Mouse (Mus musculus) forebrain, embryonic 12.5 days (tissue): Measurements from ENCODE around the gene Gckr. TPM values are rescaled to one million over a fixed set of nuclear protein-coding genes. Genes with fewer than 3 reads are reported as not detected.
A peak's percentile ranks its signal among the peaks of the same experiment; 100 is the strongest.

ENCODE experiments used
- ATAC-seq: fragments of 200-750 bp; cut with Nextera tagmentation; 2 replicates; pipeline ENCODE4 v1.8.0; 2017; ENCODE audit warnings: moderate TSS enrichment; ENCODE audit not compliant: low FRiP score
- H3K27ac ChIP-seq: fragments of 300-500 bp; sonication (generic); 2 replicates; pipeline ENCODE4 v1.5.1; 2016; ENCODE audit warnings: mild to moderate bottlenecking
- H3K27me3 ChIP-seq: fragments of 300-500 bp; sonication (generic); 2 replicates; pipeline ENCODE4 v1.6.1; 2016; ENCODE audit warnings: mild to moderate bottlenecking
- H3K36me3 ChIP-seq: fragments of 300-500 bp; sonication (generic); replicated peaks from 2 replicates; pipeline ENCODE4 v1.6.1; 2016; ENCODE audit warnings: mild to moderate bottlenecking
- H3K4me1 ChIP-seq: fragments of 300-500 bp; sonication (generic); 2 replicates; pipeline ENCODE4 v1.6.1; 2016
- H3K4me2 ChIP-seq: fragments of 300-500 bp; sonication (generic); 2 replicates; pipeline ENCODE4 v1.6.1; 2016; ENCODE audit warnings: mild to moderate bottlenecking, moderate library complexity
- H3K4me3 ChIP-seq: fragments of 300-500 bp; sonication (generic); replicated peaks from 2 replicates; pipeline ENCODE4 v1.5.1; 2016; ENCODE audit warnings: mild to moderate bottlenecking
- H3K9ac ChIP-seq: fragments of 300-500 bp; sonication (generic); 2 replicates; pipeline ENCODE4 v1.6.1; 2016; ENCODE audit warnings: mild to moderate bottlenecking
- H3K9me3 ChIP-seq: fragments of 300-500 bp; sonication (generic); 2 replicates; pipeline ENCODE4 v1.6.1; 2016
- WGBS: fragments of 180-500 bp; shearing (Covaris S2); methylation state at CpG from one replicate; pipeline ENCODE4 v1.1.7; 2016; 5-methylcytosine and 5-hydroxymethylcytosine counted together
- polyA plus RNA-seq: library from polyadenylated mRNA; unstranded; fragments of >200 nt; fragmentation: Nextera tagmentation; extraction: Ambion mirVana; gene quantifications from 2 replicates; pipeline ENCODE4 v1.2.1, GENCODE M21; 2016

Gene Gckr
- polyA plus RNA-seq, 1 experiment from 2014 or later = not detected

- ATAC-seq = no peak
- H3K27me3 ChIP-seq = no peaks in the 10 kb centered on the region
- peaks cover 85% of the 10 kb centered on the region for H3K36me3 ChIP-seq
- H3K4me2 ChIP-seq = no peak overlapping the region
- no peak overlapping the region for H3K9ac ChIP-seq
- H3K27ac ChIP-seq = no peak overlapping the region
- H3K4me1 ChIP-seq = no peaks in the 10 kb centered on the region
- H3K9me3 ChIP-seq = no peaks in the 10 kb centered on the region
- 40% methylated on average over 6 of the region's 6 CpGs for WGBS
- no peak overlapping the region for H3K4me3 ChIP-seq
Measured at GRCm38 (mm10) chr5:31267686-31268085, 29.6 kb upstream of the Gckr start.

- Histone ChIP-seq H3K9ac (no peak overlapping the region), H3K9me3 (no peaks in the 10 kb centered on the region), H3K27ac (no peak overlapping the region), H3K27me3 (no peaks in the 10 kb centered on the region), H3K4me3 (no peak overlapping the region), H3K4me2 (no peak overlapping the region), H3K36me3 (peaks cover 55% of the 10 kb centered on the region), H3K4me1 (no peaks in the 10 kb centered on the region)
- 86% methylated on average over 6 of the region's 6 CpGs for WGBS
- no peak for ATAC-seq
Measured at GRCm38 (mm10) chr5:31273018-31273417, 24.2 kb upstream of the Gckr start.

DNA sequence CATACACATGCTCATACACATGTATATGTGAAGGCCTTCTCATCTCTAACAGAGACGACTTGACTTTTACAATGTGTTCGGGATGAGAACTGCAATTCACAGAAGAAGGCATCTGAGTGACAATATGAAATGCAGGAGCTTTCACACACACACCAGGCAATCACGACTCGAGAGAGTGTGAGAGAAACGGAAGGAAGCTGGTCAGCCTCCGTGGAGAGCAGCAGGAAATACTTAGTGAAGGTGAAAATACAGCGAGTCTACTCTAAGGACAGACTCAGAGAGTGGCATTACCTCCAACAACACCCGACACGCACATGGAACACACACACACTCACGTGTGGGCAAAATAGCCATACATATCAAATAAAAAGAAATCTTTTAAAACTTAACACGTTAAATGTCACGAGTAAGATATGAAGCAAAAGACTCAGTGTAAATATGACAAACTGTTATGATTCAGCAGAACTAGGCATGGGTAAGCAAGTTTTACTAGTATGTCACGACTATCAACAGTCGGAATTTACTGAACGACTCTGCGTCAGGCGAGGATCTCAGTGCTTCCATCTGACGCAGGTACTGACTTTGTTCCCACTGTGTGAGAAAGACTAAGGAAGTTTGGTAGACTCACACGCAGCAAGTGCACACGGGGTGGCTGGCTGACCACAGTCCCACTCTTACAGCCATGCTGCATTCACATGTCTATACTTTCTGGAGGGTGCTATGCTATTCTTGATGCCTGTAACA, 17.8 kb upstream of the Gckr start:
- H3K9me3 ChIP-seq = no peaks in the 10 kb centered on the region
- H3K36me3 ChIP-seq = peaks cover 70% of the 10 kb centered on the region
- WGBS = 90% methylated on average over 20 of the region's 20 CpGs
- H3K9ac ChIP-seq = no peak overlapping the region
- no peaks in the 10 kb centered on the region for H3K27me3 ChIP-seq
- no peak overlapping the region for H3K4me3 ChIP-seq
- H3K4me1 ChIP-seq = no peaks in the 10 kb centered on the region
- H3K27ac ChIP-seq = no peak overlapping the region
- no peak overlapping the region for H3K4me2 ChIP-seq
- ATAC-seq = no peak

DNA sequence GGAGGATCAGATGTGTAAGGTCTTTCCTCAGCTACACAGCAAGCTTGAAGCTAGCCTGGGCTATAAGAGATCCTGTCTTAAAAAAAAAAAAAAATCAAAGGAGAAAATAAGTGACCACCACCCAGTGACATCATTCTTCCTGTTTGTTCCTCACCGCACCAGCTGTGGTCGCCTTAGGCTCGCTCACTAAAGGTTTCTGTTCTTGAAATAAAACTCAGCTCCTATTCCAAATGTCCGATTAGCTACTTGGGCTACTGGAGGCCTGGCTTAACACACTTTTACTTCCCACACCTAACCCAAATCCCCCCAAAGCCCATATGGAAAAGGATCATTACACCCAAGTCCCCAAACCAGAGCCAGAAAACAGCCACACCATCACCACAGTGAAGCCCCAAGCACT, 9.0 kb upstream of the Gckr start:
- Histone ChIP-seq H3K4me3 (no peak overlapping the region), H3K4me2 (no peak overlapping the region), H3K36me3 (peaks cover 41% of the 10 kb centered on the region), H3K27ac (no peak overlapping the region), H3K9ac (no peak overlapping the region), H3K9me3 (no peaks in the 10 kb centered on the region), H3K27me3 (no peaks in the 10 kb centered on the region), H3K4me1 (peaks cover 15% of the 10 kb centered on the region)
- WGBS = 82% methylated on average over 4 of the region's 4 CpGs
- no peak for ATAC-seq

GRCm38 (mm10) chr5:31288655-31289054, 8.6 kb upstream of the Gckr start:
- WGBS = 85% methylated on average over 3 of the region's 3 CpGs
- no peak overlapping the region for H3K4me3 ChIP-seq

GRCm38 (mm10) chr5:31289626-31290230, 7.5 kb upstream of the Gckr start:
- Histone ChIP-seq H3K9ac (peak overlapping the region; percentile 55), H3K4me3 (no peak overlapping the region; the same call in 1 of the 2 replicates), H3K4me2 (peak overlapping the region; percentile 65), H3K27me3 (no peaks in the 10 kb centered on the region), H3K4me1 (peaks cover 27% of the 10 kb centered on the region), H3K36me3 (peaks cover 32% of the 10 kb centered on the region), H3K9me3 (no peaks in the 10 kb centered on the region), H3K27ac (no peak overlapping the region)
- no peak for ATAC-seq
- 83% methylated on average over 3 of the region's 3 CpGs for WGBS

More at GRCm38 (mm10) chr5:31288655-31289054, 8.6 kb upstream of the Gckr start:
- no peak for ATAC-seq
- H3K9me3 ChIP-seq = no peaks in the 10 kb centered on the region
- no peak overlapping the region for H3K27ac ChIP-seq
- no peak overlapping the region for H3K4me2 ChIP-seq
- H3K9ac ChIP-seq = no peak overlapping the region
- H3K4me1 ChIP-seq = peaks cover 16% of the 10 kb centered on the region
- no peaks in the 10 kb centered on the region for H3K27me3 ChIP-seq
- peaks cover 41% of the 10 kb centered on the region for H3K36me3 ChIP-seq

- Histone ChIP-seq H3K9me3 (no peaks in the 10 kb centered on the region), H3K27ac (peak within 1 kb of the TSS; percentile 80), H3K9ac (peak within 1 kb of the TSS; percentile 55), H3K4me3 (peak within 1 kb of the TSS; percentile 45), H3K36me3 (peaks cover 22% of the 10 kb centered on the region), H3K4me2 (peak within 1 kb of the TSS; percentile 65), H3K4me1 (peaks cover 34% of the 10 kb centered on the region), H3K27me3 (no peaks in the 10 kb centered on the region)
- ATAC-seq = peak; percentile 91
- 3% methylated on average over 45 of the region's 45 CpGs for WGBS
Measured at GRCm38 (mm10) chr5:31290521-31291360, 6.5 kb upstream of the Gckr start, which contains the start of gene Ift172. Gene Ift172 (minus strand): TSS chr5:31291116.

GRCm38 (mm10) chr5:31291361-31291688, 5.9 kb upstream of the Gckr start:
- no peak for ATAC-seq
- H3K4me2 ChIP-seq = peak overlapping the region; percentile 65
- H3K4me3 ChIP-seq = peak overlapping the region; percentile 45
- 6% methylated on average over 9 of the region's 9 CpGs for WGBS
- H3K9me3 ChIP-seq = no peaks in the 10 kb centered on the region
- no peaks in the 10 kb centered on the region for H3K27me3 ChIP-seq
- peaks cover 16% of the 10 kb centered on the region for H3K36me3 ChIP-seq
- peak overlapping the region; percentile 80 for H3K27ac ChIP-seq
- H3K4me1 ChIP-seq = peaks cover 34% of the 10 kb centered on the region
- H3K9ac ChIP-seq = peak overlapping the region; percentile 55

- Histone ChIP-seq H3K9me3 (no peaks in the 10 kb centered on the region), H3K9ac (peak overlapping the region; percentile 99), H3K4me2 (peak overlapping the region; percentile 97), H3K36me3 (peaks cover 11% of the 10 kb centered on the region), H3K4me3 (peak overlapping the region; percentile 92), H3K27ac (peak overlapping the region; percentile 77), H3K4me1 (peaks cover 31% of the 10 kb centered on the region), H3K27me3 (no peaks in the 10 kb centered on the region; the same call in 1 of the 2 replicates)
- WGBS = 5% methylated on average over 29 of the region's 29 CpGs
- ATAC-seq = no peak; the same call in 1 of the 2 replicates
Measured at GRCm38 (mm10) chr5:31294964-31295605, 2.2 kb upstream of the Gckr start.

- WGBS = under 1% methylated on average over 39 of the region's 46 CpGs
Measured at GRCm38 (mm10) chr5:31295606-31296141, 1.6 kb upstream of the Gckr start, which contains the start of gene Fndc4. Gene Fndc4 (minus strand): TSS chr5:31296080.

DNA sequence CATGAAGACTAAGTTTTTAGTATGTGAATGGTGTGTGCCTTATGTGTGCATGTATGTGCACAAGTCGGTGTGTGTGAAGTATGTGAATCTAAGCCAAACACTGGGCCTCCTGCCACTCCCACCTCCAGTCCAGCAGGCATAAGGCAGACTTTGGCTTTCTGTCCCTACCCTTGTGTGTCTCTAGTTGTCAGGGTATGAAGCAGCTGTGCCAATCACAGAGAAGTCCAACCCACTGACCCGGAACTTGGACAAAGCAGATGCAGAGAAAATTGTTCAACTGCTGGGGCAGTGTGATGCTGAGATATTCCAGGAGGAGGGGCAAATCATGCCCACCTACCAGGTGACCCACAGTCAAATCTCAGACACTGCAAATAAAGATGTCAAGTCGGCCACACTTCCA, 738 bp downstream of the Gckr start:
- H3K9ac ChIP-seq = no peak overlapping the region
- no peak for ATAC-seq
- no peaks in the 10 kb centered on the region for H3K9me3 ChIP-seq
- H3K36me3 ChIP-seq = peaks cover 7% of the 10 kb centered on the region
- H3K4me2 ChIP-seq = no peak overlapping the region
- peaks cover 19% of the 10 kb centered on the region for H3K4me1 ChIP-seq
- no peaks in the 10 kb centered on the region; the same call in 1 of the 2 replicates for H3K27me3 ChIP-seq
- WGBS = 89% methylated on average over 3 of the region's 3 CpGs
- no peak overlapping the region for H3K27ac ChIP-seq
- no peak overlapping the region for H3K4me3 ChIP-seq

More at GRCm38 (mm10) chr5:31295606-31296141, 1.6 kb upstream of the Gckr start, which contains the start of gene Fndc4:
- Histone ChIP-seq H3K4me2 (peak within 1 kb of the TSS; percentile 97), H3K9me3 (no peaks in the 10 kb centered on the region), H3K36me3 (peaks cover 11% of the 10 kb centered on the region), H3K9ac (peak within 1 kb of the TSS; percentile 99), H3K27me3 (no peaks in the 10 kb centered on the region; the same call in 1 of the 2 replicates), H3K4me3 (peak within 1 kb of the TSS; percentile 92), H3K27ac (peak within 1 kb of the TSS; percentile 77), H3K4me1 (peaks cover 26% of the 10 kb centered on the region)
- ATAC-seq = peak; percentile 85
